Mouse (Mus musculus): ENCODE measurements around the gene Plcb1. TPM values are rescaled to one million over a fixed set of nuclear protein-coding genes. Genes with fewer than 3 reads are reported as not detected.

The Plcb1 gene
- polyA plus RNA-seq, 1 experiment from 2014 or later: 11.7 TPM

DNA sequence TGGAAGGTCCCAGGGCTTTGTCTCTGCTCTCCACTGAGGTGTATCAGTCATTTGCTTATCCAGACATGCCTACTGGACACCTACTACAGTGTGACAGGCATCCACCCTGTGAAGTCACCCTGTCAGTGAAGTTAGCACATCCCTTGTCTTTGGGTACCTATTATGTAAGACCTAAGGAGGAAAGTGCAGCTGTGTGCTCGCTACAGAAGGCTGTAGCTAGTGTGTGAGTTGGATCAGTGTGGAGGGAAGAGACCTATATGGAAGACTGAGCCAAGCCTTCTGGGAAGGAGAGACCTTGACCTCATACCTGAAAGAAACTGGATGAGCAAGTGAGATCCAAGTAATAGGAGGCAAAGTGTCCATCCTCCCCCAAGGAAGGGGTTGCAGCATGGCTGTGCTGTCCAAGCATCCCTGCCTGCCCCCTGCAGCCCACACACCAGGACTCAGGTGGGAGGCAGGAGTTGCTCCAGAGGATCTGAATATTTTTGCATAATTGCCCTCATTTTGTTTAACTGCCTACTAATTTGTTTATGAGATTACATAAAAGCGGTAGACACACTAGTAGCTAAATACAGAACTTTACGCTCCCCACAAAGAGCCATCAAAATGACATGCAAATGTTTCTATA is 328.7 kb downstream of the Plcb1 start:
- Histone ChIP-seq H3K4me2 (ENCODE audit: low read depth) (no peak overlapping the region), H3K27ac (ENCODE audit: low read depth, low read length) (no peak overlapping the region), H3K4me1 (ENCODE audit: control insufficient read depth, insufficient read depth, low read length) (no peaks in the 10 kb centered on the region), H3K9ac (ENCODE audit: low read length) (no peak overlapping the region), H3K27me3 (ENCODE audit: control insufficient read depth, insufficient read depth, low read length) (no peaks in the 10 kb centered on the region), H3K36me3 (ENCODE audit: control insufficient read depth, insufficient read depth, low read length) (no peaks in the 10 kb centered on the region), H3K9me3 (ENCODE audit: control insufficient read depth, low read length) (no peaks in the 10 kb centered on the region), H3K4me3 (ENCODE audit: low read depth, low read length) (no peak overlapping the region)
- 90% methylated on average over 3 of the region's 3 CpGs for WGBS
- DNase-seq (ENCODE audit: low spot score) (no peak), ATAC-seq (ENCODE audit: insufficient read depth, low FRiP score, low TSS enrichment) (no peak)

DNA sequence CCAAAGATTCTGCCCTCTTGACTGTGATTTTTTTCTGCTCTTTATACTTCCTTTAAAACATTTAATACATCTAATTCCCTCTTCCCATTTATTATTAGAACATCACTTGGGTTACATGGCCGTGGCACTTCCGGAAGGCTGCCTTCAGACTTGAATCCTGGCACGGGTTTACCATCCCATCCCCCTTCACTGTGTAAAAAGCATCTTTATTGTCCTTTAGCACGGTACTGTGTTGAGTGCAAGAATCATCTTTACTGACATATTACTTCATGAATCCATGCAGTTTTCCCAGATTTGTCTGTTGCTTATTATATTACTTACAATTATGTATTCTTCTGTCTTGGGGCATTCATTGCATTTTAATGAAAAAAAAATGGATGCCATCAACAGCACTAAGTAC is 337.2 kb downstream of the Plcb1 start:
- WGBS: 89% methylated on average over 4 of the region's 4 CpGs
- DNase-seq (ENCODE audit: low spot score): no peak
- Histone ChIP-seq H3K27ac (ENCODE audit: low read depth, low read length) (no peak overlapping the region), H3K36me3 (ENCODE audit: control insufficient read depth, insufficient read depth, low read length) (no peaks in the 10 kb centered on the region), H3K4me3 (ENCODE audit: low read depth, low read length) (no peak overlapping the region), H3K9me3 (ENCODE audit: control insufficient read depth, low read length) (no peaks in the 10 kb centered on the region), H3K4me2 (ENCODE audit: low read depth) (no peak overlapping the region), H3K4me1 (ENCODE audit: control insufficient read depth, insufficient read depth, low read length) (no peaks in the 10 kb centered on the region), H3K9ac (ENCODE audit: low read length) (no peak overlapping the region), H3K27me3 (ENCODE audit: control insufficient read depth, insufficient read depth, low read length) (no peaks in the 10 kb centered on the region)
- ATAC-seq (ENCODE audit: insufficient read depth, low FRiP score, low TSS enrichment): no peak

DNA sequence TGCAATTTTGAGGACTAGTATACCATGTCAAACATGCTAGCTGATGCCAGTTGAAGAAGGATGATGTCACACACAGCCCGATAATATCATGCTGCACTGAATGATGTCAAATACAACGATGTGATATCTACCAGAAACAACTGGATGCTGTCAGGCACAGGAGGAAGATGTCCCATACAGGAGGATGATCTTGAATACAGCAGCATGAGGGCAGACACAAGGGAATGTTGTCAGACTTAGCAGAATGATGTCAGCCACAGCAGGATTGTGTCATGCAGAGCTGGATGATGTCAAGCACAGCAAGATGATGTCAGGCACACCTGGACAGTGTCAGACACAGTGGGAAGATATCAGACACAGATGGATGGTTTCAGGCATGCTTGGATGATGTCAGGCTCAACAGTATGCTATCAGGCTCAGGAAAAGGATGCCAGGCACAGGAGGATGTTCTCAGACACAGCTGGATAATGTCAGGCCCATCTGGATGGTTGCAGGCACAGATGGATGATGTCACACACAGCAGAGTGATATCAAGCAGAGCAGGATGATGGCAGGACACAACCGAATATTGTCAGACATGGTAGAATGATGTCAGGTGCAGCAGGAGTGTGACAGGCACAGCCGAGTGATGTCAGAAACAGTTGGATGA is 338.0 kb downstream of the Plcb1 start:
- H3K4me1 ChIP-seq (ENCODE audit: control insufficient read depth, insufficient read depth, low read length): no peaks in the 10 kb centered on the region
- no peak for ATAC-seq (ENCODE audit: insufficient read depth, low FRiP score, low TSS enrichment)
- no peaks in the 10 kb centered on the region for H3K27me3 ChIP-seq (ENCODE audit: control insufficient read depth, insufficient read depth, low read length)
- no peak for DNase-seq (ENCODE audit: low spot score)
- no peak overlapping the region for H3K9ac ChIP-seq (ENCODE audit: low read length)
- no peaks in the 10 kb centered on the region for H3K9me3 ChIP-seq (ENCODE audit: control insufficient read depth, low read length)
- WGBS: 87% methylated on average over 4 of the region's 4 CpGs
- H3K4me2 ChIP-seq (ENCODE audit: low read depth): no peak overlapping the region
- no peaks in the 10 kb centered on the region for H3K36me3 ChIP-seq (ENCODE audit: control insufficient read depth, insufficient read depth, low read length)
- H3K27ac ChIP-seq (ENCODE audit: low read depth, low read length): no peak overlapping the region
- no peak overlapping the region for H3K4me3 ChIP-seq (ENCODE audit: low read depth, low read length)

DNA sequence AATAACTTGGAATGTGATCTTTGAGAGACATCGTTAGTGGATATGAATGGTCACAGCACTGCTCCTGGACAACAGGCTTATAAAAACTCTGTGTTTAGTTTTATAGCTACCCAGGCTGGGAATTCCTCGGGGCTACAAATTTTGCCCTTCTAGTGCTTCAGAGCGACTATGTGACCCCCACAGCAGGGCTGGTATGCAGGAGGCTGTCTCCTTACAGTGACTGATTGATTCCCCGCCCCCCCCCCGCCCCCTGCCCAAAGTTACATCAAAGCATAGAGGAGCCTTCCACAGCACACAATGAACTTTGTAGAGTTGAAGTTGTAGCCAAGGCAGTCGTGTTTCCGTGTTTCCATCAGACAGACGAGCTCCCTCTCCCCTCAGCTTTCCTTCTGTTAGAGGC is 354.7 kb downstream of the Plcb1 start:
- Histone ChIP-seq H3K4me3 (ENCODE audit: low read depth, low read length) (no peak overlapping the region), H3K27me3 (ENCODE audit: control insufficient read depth, insufficient read depth, low read length) (no peaks in the 10 kb centered on the region), H3K9ac (ENCODE audit: low read length) (no peak overlapping the region), H3K4me1 (ENCODE audit: control insufficient read depth, insufficient read depth, low read length) (peaks cover 4% of the 10 kb centered on the region; the same call in 1 of the 2 replicates), H3K9me3 (ENCODE audit: control insufficient read depth, low read length) (no peaks in the 10 kb centered on the region), H3K27ac (ENCODE audit: low read depth, low read length) (no peak overlapping the region), H3K36me3 (ENCODE audit: control insufficient read depth, insufficient read depth, low read length) (no peaks in the 10 kb centered on the region), H3K4me2 (ENCODE audit: low read depth) (peak overlapping the region; percentile 16; the same call in 1 of the 2 replicates)
- DNase-seq (ENCODE audit: low spot score): peak; percentile 52
- peak; percentile 71 for ATAC-seq (ENCODE audit: insufficient read depth, low FRiP score, low TSS enrichment)
- WGBS: 3% methylated on average over 8 of the region's 8 CpGs

DNA sequence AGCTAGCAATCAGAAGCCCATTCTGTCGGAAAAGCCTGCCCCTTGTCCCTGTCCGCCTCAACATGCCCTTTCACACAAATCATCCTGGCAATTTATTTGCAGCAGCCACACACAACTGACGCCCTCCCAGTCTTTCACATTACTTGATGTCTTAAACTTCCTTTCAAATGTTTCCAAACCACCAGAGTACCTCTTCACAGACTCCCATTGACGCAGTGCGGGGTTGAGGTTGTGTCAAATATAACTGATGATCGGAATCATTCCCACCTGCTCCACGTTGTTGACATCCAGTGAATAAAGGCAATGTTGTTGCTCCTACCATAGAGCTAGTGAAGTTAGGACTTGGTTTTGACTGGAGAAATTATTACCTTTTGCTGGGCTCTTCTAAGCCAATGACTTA is 366.4 kb downstream of the Plcb1 start:
- ATAC-seq (ENCODE audit: insufficient read depth, low FRiP score, low TSS enrichment): no peak
- 62% methylated on average over 7 of the region's 7 CpGs for WGBS

DNA sequence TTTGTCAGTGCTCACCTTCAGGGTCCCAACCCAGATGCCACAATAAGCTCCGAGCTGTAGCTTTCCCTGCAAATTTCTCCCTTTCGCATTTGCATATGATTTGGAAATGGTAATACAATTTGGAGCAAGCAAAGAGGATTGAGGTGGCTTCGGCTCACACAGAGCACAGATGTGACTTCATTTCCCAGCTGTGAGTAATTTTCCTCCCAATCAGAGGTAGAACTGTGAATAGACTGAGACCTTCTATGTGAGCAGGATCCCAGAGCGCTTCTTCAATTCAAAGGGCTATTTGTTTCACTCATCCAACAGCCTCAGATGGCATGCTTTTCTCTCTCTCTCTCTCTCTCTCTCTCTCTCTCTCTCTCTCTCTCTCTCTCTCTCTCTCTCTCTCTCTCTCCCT is 367.4 kb downstream of the Plcb1 start:
- H3K9me3 ChIP-seq (ENCODE audit: control insufficient read depth, low read length): no peaks in the 10 kb centered on the region
- no peak for ATAC-seq (ENCODE audit: insufficient read depth, low FRiP score, low TSS enrichment)
- no peak overlapping the region for H3K4me2 ChIP-seq (ENCODE audit: low read depth)
- DNase-seq (ENCODE audit: low spot score): no peak
- H3K9ac ChIP-seq (ENCODE audit: low read length): no peak overlapping the region
- H3K27me3 ChIP-seq (ENCODE audit: control insufficient read depth, insufficient read depth, low read length): no peaks in the 10 kb centered on the region
- WGBS: 80% methylated on average over 4 of the region's 4 CpGs
- no peak overlapping the region for H3K27ac ChIP-seq (ENCODE audit: low read depth, low read length)
- no peaks in the 10 kb centered on the region for H3K36me3 ChIP-seq (ENCODE audit: control insufficient read depth, insufficient read depth, low read length)
- no peak overlapping the region for H3K4me3 ChIP-seq (ENCODE audit: low read depth, low read length)
- H3K4me1 ChIP-seq (ENCODE audit: control insufficient read depth, insufficient read depth, low read length): no peaks in the 10 kb centered on the region

More for the DNA sequence above, 366.4 kb downstream of the Plcb1 start:
- no peak for DNase-seq (ENCODE audit: low spot score)
- H3K27ac ChIP-seq (ENCODE audit: low read depth, low read length): no peak overlapping the region
- H3K9ac ChIP-seq (ENCODE audit: low read length): no peak overlapping the region
- H3K9me3 ChIP-seq (ENCODE audit: control insufficient read depth, low read length): no peaks in the 10 kb centered on the region
- H3K27me3 ChIP-seq (ENCODE audit: control insufficient read depth, insufficient read depth, low read length): no peaks in the 10 kb centered on the region
- H3K4me2 ChIP-seq (ENCODE audit: low read depth): no peak overlapping the region
- H3K4me1 ChIP-seq (ENCODE audit: control insufficient read depth, insufficient read depth, low read length): no peaks in the 10 kb centered on the region
- H3K4me3 ChIP-seq (ENCODE audit: low read depth, low read length): no peak overlapping the region
- H3K36me3 ChIP-seq (ENCODE audit: control insufficient read depth, insufficient read depth, low read length): no peaks in the 10 kb centered on the region

DNA sequence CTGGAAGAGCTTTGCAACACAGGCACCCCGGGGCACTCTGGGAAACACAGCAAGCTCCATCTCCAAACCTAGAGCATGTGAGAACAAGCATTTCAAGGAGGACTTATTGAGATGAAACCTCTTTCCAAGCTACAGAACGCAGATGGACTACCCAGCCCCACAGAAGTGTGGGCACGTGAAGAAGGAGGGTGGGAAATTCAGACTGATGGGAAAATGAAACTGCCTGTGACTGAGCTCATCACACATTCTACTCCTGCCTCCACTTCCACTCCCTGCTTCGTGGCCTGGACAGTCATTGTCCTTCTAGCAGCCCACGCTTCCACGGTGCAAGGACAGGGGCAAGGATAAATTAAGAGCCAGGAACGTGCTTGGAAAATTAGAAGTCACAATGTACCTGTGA is 370.2 kb downstream of the Plcb1 start:
- 80% methylated on average over 7 of the region's 7 CpGs for WGBS
- no peak for ATAC-seq (ENCODE audit: insufficient read depth, low FRiP score, low TSS enrichment)
- Histone ChIP-seq H3K9ac (ENCODE audit: low read length) (no peak overlapping the region), H3K4me1 (ENCODE audit: control insufficient read depth, insufficient read depth, low read length) (no peaks in the 10 kb centered on the region), H3K4me2 (ENCODE audit: low read depth) (no peak overlapping the region), H3K9me3 (ENCODE audit: control insufficient read depth, low read length) (no peaks in the 10 kb centered on the region), H3K4me3 (ENCODE audit: low read depth, low read length) (no peak overlapping the region), H3K27me3 (ENCODE audit: control insufficient read depth, insufficient read depth, low read length) (no peaks in the 10 kb centered on the region), H3K36me3 (ENCODE audit: control insufficient read depth, insufficient read depth, low read length) (no peaks in the 10 kb centered on the region), H3K27ac (ENCODE audit: low read depth, low read length) (no peak overlapping the region)
- no peak for DNase-seq (ENCODE audit: low spot score)

DNA sequence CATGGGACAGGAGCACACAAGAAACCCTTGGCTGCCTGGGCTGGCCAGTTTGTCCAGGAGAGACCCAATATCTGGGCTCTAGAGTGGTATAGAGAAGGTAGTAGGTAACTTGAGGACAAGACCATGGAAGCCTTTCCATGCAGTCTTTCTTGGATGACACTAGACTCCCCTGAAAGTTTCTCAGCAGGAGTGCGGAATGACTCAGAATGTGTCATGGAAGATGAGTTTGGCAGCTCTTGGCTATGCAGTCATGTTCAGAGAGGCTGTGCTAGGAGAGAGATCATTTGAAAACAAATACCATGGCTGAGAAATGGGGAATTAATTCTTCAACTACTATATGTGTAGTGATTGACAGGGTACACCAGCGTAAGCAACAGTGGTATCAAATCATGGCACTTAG is 372.1 kb downstream of the Plcb1 start:
- Histone ChIP-seq H3K9ac (ENCODE audit: low read length) (no peak overlapping the region), H3K9me3 (ENCODE audit: control insufficient read depth, low read length) (no peaks in the 10 kb centered on the region), H3K27me3 (ENCODE audit: control insufficient read depth, insufficient read depth, low read length) (no peaks in the 10 kb centered on the region), H3K4me3 (ENCODE audit: low read depth, low read length) (no peak overlapping the region), H3K27ac (ENCODE audit: low read depth, low read length) (no peak overlapping the region), H3K4me1 (ENCODE audit: control insufficient read depth, insufficient read depth, low read length) (no peaks in the 10 kb centered on the region), H3K36me3 (ENCODE audit: control insufficient read depth, insufficient read depth, low read length) (no peaks in the 10 kb centered on the region), H3K4me2 (ENCODE audit: low read depth) (no peak overlapping the region)
- no peak for ATAC-seq (ENCODE audit: insufficient read depth, low FRiP score, low TSS enrichment)
- DNase-seq (ENCODE audit: low spot score): no peak
- 91% methylated on average over 2 of the region's 2 CpGs for WGBS

DNA sequence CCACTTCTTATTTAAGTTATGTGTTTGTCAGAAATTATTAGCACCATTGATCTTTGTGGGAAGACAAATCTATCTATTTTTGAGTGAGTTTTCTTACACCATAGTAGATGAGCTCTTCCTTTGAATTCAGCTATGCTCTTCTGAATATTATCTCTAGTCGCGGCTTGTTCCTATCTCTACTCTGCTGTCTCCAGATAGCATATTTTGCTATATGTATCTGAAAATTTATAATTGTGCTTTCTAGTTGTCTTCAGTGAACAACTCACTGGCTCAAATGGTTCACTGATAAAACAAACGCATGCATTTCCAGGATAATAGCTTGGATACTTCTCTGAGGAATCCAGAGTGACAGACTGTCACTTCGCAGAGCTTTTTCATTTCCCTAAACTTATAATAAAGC is 375.8 kb downstream of the Plcb1 start:
- no peak for ATAC-seq (ENCODE audit: insufficient read depth, low FRiP score, low TSS enrichment)
- no peaks in the 10 kb centered on the region for H3K4me1 ChIP-seq (ENCODE audit: control insufficient read depth, insufficient read depth, low read length)
- no peaks in the 10 kb centered on the region for H3K36me3 ChIP-seq (ENCODE audit: control insufficient read depth, insufficient read depth, low read length)
- no peak overlapping the region for H3K27ac ChIP-seq (ENCODE audit: low read depth, low read length)
- H3K27me3 ChIP-seq (ENCODE audit: control insufficient read depth, insufficient read depth, low read length): no peaks in the 10 kb centered on the region
- 91% methylated on average over 4 of the region's 4 CpGs for WGBS
- no peak overlapping the region for H3K4me3 ChIP-seq (ENCODE audit: low read depth, low read length)
- no peak overlapping the region for H3K9ac ChIP-seq (ENCODE audit: low read length)
- DNase-seq (ENCODE audit: low spot score): no peak
- no peak overlapping the region for H3K4me2 ChIP-seq (ENCODE audit: low read depth)
- no peaks in the 10 kb centered on the region for H3K9me3 ChIP-seq (ENCODE audit: control insufficient read depth, low read length)
